Mouse (Mus musculus) spleen, adult 2 months (tissue): ENCODE results near the gene Tada2b.

Source experiments
- CTCF ChIP-seq: fragments of 200-500 bp; IDR thresholded peaks from 2 replicates; pipeline ENCODE4 v1.5.1; 2011; ENCODE audit warnings: mild to moderate bottlenecking, inconsistent platforms; ENCODE audit not compliant: insufficient read depth, insufficient read length, insufficient replicate concordance; ENCODE audit errors: extremely low read depth
- POLR2A ChIP-seq: fragments of 200-500 bp; IDR thresholded peaks from 2 replicates; pipeline ENCODE4 v1.6.1; 2011; ENCODE audit warnings: low read depth, low read length, inconsistent platforms

GRCm38 (mm10) chr5:36519751-36520150 lies 35.7 kb upstream of the Tada2b start:
- TF ChIP-seq POLR2A (no peak), CTCF (no peak)
